Mouse (Mus musculus): ENCODE data around the gene Baz2b.
"Not testable (repeated sequence)": the region's sequence is repeated elsewhere in the genome, so short reads cannot be mapped to it uniquely, and the experiment has no call there.

Baz2b gene

GRCm38 (mm10) chr2:59881831-59882741 is 327.6 kb downstream of the Baz2b start, which contains the start of gene Wdsub1:
TSS of gene Wdsub1 (minus strand) at chr2:59882591.
- DNase-seq (ENCODE audit: extremely low read depth, low read depth, low spot score), result no peak

GRCm38 (mm10) chr2:59881404-59881803 is 328.2 kb downstream of the Baz2b start:
- DNase-seq (ENCODE audit: extremely low read depth, low read depth, low spot score), result no peak

GRCm38 (mm10) chr2:59878221-59878620 is 331.4 kb downstream of the Baz2b start:
- DNase-seq (ENCODE audit: extremely low read depth, low read depth, low spot score), result no peak

- DNase-seq (ENCODE audit: extremely low read depth, low read depth, low spot score), result no peak
These were observed 332.3 kb downstream of the Baz2b start for GRCm38 (mm10) chr2:59877335-59877734.

- no peak for DNase-seq (ENCODE audit: extremely low read depth, low read depth, low spot score)
These were observed 333.2 kb downstream of the Baz2b start for GRCm38 (mm10) chr2:59876482-59876881.

- no peak for DNase-seq (ENCODE audit: extremely low read depth, low read depth, low spot score)
These were observed 339.1 kb downstream of the Baz2b start for GRCm38 (mm10) chr2:59870526-59870925.

GRCm38 (mm10) chr2:59862618-59863017 is 347.0 kb downstream of the Baz2b start:
- no peak for DNase-seq (ENCODE audit: extremely low read depth, low read depth, low spot score)

- no peak for DNase-seq (ENCODE audit: extremely low read depth, low read depth, low spot score)
These were observed 355.3 kb downstream of the Baz2b start for GRCm38 (mm10) chr2:59854363-59854762.

GRCm38 (mm10) chr2:59853543-59853942 is 356.1 kb downstream of the Baz2b start:
- no peak for DNase-seq (ENCODE audit: extremely low read depth, low read depth, low spot score)

GRCm38 (mm10) chr2:59852916-59853315 is 356.7 kb downstream of the Baz2b start:
- no peak for DNase-seq (ENCODE audit: extremely low read depth, low read depth, low spot score)

- not testable (repeated sequence) for DNase-seq (ENCODE audit: extremely low read depth, low read depth, low spot score)
These were observed 357.8 kb downstream of the Baz2b start for GRCm38 (mm10) chr2:59851885-59852284.
